Mouse (Mus musculus) thymus, adult 2 months (tissue): ENCODE measurements around the gene Col24a1.

ENCODE experiments used
- CTCF ChIP-seq: fragments of 200-500 bp; IDR thresholded peaks from 2 replicates; pipeline ENCODE4 v1.5.1; 2012; ENCODE audit warnings: mild to moderate bottlenecking, control low read depth, low read length, moderate library complexity, borderline replicate concordance; ENCODE audit not compliant: control insufficient read depth, poor library complexity, insufficient read depth; ENCODE audit errors: extremely low read depth
- POLR2A ChIP-seq: fragments of 200-500 bp; IDR thresholded peaks from 2 replicates; pipeline ENCODE4 v1.6.1; 2012; ENCODE audit warnings: mild to moderate bottlenecking, low read length, control low read depth, moderate library complexity; ENCODE audit not compliant: control insufficient read depth, poor library complexity, insufficient read depth; ENCODE audit errors: extremely low read depth

GRCm38 (mm10) chr3:145478446-145478845 lies 186.2 kb downstream of the Col24a1 start:
- TF ChIP-seq POLR2A (no peak), CTCF (no peak)
